Mouse (Mus musculus) kidney, adult 18-20 months (tissue): ENCODE results near the gene Togaram1.

Source experiments
- DNase-seq: peaks from one replicate; pipeline ENCODE4 v3.0.0; 2021

Togaram1 gene

GRCm38 (mm10) chr12:64965124-64966026 lies at the start of gene Togaram1, which contains the start of gene Klhl28:
TSS of gene Togaram1 (plus strand) at chr12:64965804.
TSS of gene Klhl28 (minus strand) at chr12:64965534.
- peak; percentile 99 for DNase-seq

- DNase-seq: no peak
These were observed 48.9 kb upstream of the Togaram1 start for GRCm38 (mm10) chr12:64916735-64917134.

- peak; percentile 96 for DNase-seq
These were observed 47.8 kb upstream of the Togaram1 start, which contains the start of gene Gm527 for GRCm38 (mm10) chr12:64917578-64918471. TSS of gene Gm527 (plus strand) at chr12:64917906.

- DNase-seq: peak; percentile 14
These were observed 28.1 kb upstream of the Togaram1 start for GRCm38 (mm10) chr12:64937493-64937892.

GRCm38 (mm10) chr12:64964560-64964959 lies 1.0 kb upstream of the Togaram1 start:
- no peak for DNase-seq

GRCm38 (mm10) chr12:64966101-64966631 lies 562 bp downstream of the Togaram1 start:
- DNase-seq: peak; percentile 60

- peak; percentile 4 for DNase-seq
These were observed 1.2 kb downstream of the Togaram1 start for GRCm38 (mm10) chr12:64966652-64967435.

- peak; percentile 35 for DNase-seq
These were observed 1.9 kb downstream of the Togaram1 start for GRCm38 (mm10) chr12:64967470-64967869.

GRCm38 (mm10) chr12:64968067-64968466 lies 2.5 kb downstream of the Togaram1 start:
- DNase-seq: no peak

GRCm38 (mm10) chr12:64971399-64971798 lies 5.8 kb downstream of the Togaram1 start:
- no peak for DNase-seq

- no peak for DNase-seq
These were observed 6.5 kb downstream of the Togaram1 start for GRCm38 (mm10) chr12:64972063-64972462.

- DNase-seq: no peak
These were observed 10.0 kb downstream of the Togaram1 start for GRCm38 (mm10) chr12:64975558-64975957.

- DNase-seq: no peak
These were observed 10.6 kb downstream of the Togaram1 start for GRCm38 (mm10) chr12:64976191-64976590.

GRCm38 (mm10) chr12:64977518-64977917 lies 11.9 kb downstream of the Togaram1 start:
- no peak for DNase-seq

GRCm38 (mm10) chr12:65007725-65008124 lies 42.1 kb downstream of the Togaram1 start:
- no peak for DNase-seq

- DNase-seq: no peak
These were observed 57.2 kb downstream of the Togaram1 start for GRCm38 (mm10) chr12:65022842-65023241.

- DNase-seq: no peak
These were observed 70.2 kb downstream of the Togaram1 start for GRCm38 (mm10) chr12:65035839-65036189.

- DNase-seq: peak; percentile 94
These were observed 70.7 kb downstream of the Togaram1 start, which contains the start of gene Prpf39 for GRCm38 (mm10) chr12:65036190-65036870. TSS of gene Prpf39 (plus strand) at chr12:65036333.

- DNase-seq: no peak
These were observed 71.4 kb downstream of the Togaram1 start for GRCm38 (mm10) chr12:65036892-65037545.

GRCm38 (mm10) chr12:65037546-65037937 lies 71.9 kb downstream of the Togaram1 start:
- no peak for DNase-seq

- DNase-seq: no peak
These were observed 83.2 kb downstream of the Togaram1 start for GRCm38 (mm10) chr12:65048799-65049198.
